Mouse (Mus musculus): ENCODE measurements at regions not wholly inside any gene's neighbourhood (a gene's known extent, or its start where the extent isn't known, plus 50 kb on each side); places are given as distances from the start of the nearest gene placed in this dataset.

DNA sequence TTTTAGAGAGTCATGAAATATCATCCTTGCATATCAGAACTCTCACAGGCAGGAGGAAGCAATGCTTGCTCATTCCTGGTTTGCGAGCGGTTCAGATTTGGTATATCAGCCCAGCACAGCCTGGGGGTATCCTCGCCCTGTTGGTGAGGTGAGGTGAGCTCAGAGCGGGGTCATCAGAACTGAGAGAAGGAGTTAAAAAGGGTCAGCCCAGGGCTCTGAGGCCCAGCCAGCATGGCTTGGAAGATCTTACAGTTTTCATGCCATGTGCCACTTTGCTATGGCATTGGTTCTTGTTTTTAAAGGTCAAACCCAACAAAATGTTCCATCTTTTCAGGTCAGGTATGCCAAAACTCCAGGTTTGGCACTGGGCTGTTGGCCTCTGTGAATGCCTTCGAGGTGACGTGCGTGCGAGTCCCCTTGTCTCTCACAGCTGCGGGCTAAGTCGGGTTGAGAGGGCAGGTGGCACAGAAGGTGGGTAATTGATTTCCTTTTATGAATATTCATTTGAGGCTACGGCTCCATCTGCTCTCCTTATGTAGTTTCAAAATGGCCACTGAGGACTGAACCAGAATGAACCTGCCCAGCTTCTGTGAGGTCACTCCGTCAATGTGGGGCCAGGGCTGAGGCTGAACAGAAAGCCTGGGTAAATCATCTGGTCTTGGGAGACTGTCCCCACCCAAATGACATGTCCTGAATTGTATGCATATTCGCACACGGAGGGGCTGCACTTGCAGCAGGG, 86.3 kb downstream of the Hhipl2 start:
- no peak for DNase-seq

- DNase-seq = no peak
Observed at GRCm38 (mm10) chr1:183507893-183508292, 89.9 kb downstream of the Hhipl2 start.

DNA sequence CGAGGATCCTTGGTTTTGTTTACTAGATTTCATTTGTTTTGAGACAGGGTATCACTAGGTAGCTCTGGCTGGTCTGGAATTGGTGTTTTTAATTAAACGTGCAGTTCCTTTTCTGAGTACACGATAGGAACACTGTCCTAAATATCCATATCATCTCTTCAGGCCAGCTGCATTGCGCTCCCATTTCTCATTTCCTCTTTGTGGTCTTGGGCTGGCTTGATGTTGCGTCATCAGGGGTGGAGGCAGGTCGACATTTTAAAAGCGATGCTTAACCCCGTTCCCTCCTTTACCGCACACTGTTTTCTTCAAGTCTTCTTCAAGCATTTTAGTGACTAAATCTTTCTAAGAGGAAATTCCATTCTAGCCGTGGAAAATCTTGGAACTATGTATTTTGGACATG, 92.7 kb downstream of the Hhipl2 start:
- no peak for DNase-seq

GRCm38 (mm10) chr1:183513876-183514275, 95.9 kb downstream of the Hhipl2 start:
- DNase-seq = no peak

DNA sequence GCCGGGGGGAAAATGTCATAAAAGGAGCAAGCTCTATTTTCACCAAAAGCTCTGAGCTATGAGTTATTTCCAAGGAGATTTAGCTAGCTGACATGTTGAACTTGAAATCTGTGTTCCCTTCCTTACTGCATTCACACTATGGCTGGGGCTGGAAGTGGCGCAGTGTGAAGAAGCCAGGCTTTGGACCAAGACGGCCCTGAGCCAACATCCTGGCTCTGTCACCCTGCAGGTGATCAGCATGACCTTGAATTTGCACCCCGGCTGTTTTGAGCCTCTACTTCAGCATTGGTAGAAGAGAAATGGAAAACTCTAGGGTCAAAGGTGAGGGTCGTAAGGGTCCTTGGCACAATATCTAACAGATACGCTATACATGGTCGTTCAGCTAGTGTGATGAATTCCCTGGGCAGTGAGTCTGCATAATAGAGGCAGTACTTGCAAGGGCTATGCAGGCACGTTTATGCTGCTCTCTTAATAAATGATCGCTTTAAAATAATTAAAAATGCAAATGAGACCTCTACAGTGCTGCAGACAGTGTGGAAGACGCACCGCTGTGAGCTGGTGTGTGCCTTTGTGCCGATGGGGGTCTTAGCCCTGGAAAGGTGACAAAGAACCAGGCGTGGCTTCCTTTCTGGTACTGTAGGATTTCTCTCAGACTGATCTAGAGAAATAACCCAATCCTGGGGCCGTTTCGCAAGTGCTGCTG, 96.4 kb downstream of the Hhipl2 start:
- DNase-seq = no peak

DNA sequence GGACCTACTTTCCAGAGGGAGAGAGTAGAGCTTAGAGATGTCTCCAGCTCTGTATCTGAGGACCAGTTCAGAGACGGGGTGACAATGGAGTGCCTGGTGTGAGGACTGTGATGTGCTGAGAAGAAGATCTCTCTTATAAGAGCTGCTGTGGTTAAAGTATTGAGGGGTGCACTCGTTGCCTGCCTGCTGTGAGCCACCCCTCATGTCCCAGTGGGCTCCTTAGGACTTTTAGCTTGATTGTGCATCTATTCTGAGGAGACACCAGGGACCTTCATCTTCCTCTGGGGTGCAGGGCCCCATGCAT, 96.9 kb downstream of the Hhipl2 start:
- no peak for DNase-seq

- no peak for DNase-seq
Observed at GRCm38 (mm10) chr1:183516167-183516566, 98.2 kb downstream of the Hhipl2 start.

DNA sequence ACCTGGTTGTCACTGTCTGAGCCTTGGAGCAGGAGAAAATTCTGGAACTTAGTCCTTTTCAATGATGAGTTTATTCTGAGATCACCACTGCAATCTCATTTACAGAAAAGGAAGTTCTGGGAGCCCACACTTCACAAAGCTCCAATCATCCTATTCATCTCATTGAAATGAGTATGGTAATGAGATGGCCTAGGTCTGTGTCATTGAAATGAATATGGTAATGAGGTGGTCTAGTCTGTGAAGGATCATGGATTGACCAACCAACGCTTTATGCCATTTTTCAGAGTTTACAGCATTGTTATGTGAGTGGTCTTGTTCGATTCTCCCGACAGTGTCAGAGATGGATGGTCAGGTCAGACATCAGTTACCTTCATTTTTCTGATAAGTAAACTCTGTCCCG, 99.2 kb downstream of the Hhipl2 start:
- DNase-seq = no peak

- no peak for DNase-seq
Observed at GRCm38 (mm10) chr1:183521569-183521968, 103.6 kb downstream of the Hhipl2 start.

GRCm38 (mm10) chr1:183533386-183533785, 115.4 kb downstream of the Hhipl2 start:
- no peak for DNase-seq

DNA sequence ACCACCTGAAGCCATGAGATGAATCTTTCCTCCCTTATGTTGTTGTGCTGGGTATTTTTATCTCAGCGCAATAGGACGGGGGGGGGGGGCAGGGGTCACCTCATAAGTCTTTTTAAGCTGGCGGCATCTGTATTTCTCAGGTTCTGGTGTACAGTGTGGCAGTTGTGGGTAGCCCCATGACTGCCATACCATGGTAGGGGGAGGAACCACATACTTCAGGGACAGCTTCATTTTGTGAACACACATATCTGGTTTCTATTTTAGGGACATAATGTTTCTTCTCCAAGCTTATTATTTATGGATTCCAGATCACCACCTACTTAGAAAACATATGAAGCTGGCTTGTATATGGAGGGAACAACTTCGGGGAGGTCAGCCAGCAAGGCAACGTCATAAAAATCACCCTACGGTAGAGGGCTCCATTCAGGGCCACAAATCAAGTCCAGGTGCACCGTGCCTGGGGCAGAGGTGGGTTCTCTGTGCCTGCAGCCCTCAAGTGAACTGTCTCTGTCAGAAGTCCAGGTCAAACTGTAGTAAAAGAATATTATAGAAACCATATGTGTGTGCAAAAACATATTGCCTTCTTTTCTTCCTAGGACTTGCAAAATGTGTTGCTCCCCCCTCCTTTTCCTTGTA, 130.9 kb downstream of the Hhipl2 start:
- DNase-seq = no peak

- DNase-seq = no peak
Observed at GRCm38 (mm10) chr1:183552617-183553016, 134.6 kb downstream of the Hhipl2 start.

GRCm38 (mm10) chr1:183553219-183553618, 135.2 kb downstream of the Hhipl2 start:
- DNase-seq = no peak

GRCm38 (mm10) chr1:183562853-183563252, 144.8 kb downstream of the Hhipl2 start:
- no peak for DNase-seq

DNA sequence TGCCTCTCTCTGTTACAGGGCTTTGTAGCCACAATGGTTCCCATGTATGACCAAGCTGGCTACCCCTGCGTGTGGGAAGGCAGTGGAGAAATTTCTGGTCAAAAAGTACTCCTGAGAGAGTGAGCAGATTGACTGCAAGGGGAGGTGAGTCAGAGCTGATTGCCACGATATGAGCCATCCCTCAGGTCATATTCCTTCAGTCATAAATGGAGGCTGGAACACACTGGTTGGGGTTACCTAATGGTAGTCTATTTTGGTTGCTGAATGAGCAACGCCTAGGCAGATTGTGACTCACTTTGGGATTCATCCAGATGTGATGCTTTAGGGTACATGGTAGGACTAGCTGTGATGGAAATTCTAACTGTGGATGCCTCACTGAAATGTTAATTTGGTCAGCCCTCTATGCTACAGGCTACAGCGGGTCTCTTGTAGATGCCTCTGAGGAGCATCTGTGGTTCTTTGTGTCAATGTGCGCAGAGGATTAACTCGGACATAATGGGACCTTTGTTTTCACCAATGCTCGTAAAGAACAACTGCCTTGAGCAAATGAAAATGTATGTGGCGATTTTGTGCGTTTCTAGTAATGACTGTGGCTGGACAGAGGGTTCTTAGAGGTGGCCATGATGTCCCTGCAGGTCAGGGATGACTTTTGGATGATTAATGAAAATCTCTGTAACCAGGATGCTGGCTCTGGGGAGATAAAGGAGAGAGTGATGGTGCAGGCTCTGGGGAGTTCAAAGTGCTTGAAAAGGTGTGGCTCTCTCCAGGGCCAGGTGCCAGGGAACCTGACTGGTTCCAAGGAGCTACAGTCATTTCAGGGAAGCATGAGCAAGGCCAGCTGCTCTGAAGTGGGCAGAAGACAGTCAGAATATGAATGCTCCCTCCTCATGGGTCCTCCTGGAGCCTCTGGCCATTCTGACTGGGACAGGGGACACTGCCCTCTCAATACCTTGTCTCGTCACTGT, 155.9 kb downstream of the Hhipl2 start:
- DNase-seq = no peak

DNA sequence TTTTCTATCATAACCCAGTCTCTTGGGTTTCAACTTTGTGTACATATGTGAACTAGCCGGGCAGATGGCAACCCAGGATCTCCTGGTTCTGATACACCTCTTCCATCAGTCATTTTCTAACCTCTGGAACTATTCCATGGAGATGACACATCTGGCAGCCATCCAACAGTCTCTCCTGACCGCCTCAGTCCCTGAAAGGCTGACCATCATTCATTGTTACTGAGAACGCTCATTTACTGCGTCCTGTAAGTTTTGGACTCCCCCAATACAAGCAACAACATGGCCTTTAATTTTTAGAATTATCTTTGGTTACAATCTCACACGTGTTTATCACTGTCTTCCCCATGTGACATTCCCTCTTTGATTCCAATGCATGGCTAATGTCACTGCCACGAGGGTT, 166.8 kb downstream of the Hhipl2 start:
- no peak for DNase-seq

- no peak for DNase-seq
Observed at GRCm38 (mm10) chr1:183586406-183586805, 168.4 kb downstream of the Hhipl2 start.

- DNase-seq = no peak
Observed at GRCm38 (mm10) chr1:183595306-183595705, 177.3 kb downstream of the Hhipl2 start.

DNA sequence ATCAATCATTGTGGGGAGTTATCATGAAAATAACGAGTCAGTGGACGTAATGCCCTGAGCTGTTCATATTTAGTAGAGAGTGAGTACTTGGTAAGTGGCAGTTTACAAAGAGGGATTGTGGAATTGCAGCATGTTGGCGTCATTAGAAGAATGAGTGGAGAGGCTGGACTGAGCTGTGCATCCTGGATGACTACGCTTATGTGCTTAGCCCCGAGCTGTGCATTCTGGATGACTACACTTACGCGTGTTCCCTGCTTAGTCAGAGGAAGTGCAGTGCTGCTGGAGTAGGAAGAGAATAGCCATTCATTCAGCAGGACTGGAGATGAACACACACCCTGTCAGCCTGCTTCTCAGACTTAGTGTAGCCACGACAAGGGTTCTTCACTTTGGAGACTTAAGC, 182.5 kb downstream of the Hhipl2 start:
- no peak for DNase-seq

DNA sequence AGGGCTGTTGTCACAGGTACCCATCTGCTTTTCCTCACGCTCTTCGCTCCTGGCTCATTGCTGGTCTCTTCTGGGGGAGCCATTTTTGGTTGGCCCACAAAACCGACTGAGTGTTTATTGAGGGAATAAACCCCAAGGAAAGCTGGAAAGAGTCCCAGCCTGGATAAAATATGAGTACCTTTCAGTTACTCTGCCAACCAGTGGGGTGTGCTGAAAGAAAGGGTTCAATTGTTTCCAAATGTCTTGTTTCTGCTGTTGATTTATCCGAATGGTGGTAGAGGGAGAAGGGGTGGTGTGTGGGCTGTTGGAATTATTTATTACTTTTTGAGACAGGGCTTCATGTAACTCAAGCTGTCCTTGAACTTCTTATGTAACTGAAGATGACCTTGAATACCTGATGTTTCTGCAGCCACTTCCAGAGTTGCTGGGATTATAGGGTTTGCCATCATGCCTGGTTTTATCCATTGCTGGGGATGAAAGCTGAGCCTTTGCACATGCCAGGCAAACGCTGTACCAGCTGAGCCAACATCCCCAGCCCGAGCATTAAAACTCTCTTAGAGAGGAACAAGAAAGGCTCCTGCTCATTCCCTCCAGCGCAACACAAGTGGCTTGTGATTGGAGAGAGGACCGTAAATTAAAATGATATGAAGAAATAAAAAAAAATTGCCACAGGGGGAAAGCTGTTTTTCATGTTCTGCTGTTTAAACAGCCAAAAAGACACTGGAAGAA, 194.1 kb downstream of the Hhipl2 start:
- no peak for DNase-seq

DNA sequence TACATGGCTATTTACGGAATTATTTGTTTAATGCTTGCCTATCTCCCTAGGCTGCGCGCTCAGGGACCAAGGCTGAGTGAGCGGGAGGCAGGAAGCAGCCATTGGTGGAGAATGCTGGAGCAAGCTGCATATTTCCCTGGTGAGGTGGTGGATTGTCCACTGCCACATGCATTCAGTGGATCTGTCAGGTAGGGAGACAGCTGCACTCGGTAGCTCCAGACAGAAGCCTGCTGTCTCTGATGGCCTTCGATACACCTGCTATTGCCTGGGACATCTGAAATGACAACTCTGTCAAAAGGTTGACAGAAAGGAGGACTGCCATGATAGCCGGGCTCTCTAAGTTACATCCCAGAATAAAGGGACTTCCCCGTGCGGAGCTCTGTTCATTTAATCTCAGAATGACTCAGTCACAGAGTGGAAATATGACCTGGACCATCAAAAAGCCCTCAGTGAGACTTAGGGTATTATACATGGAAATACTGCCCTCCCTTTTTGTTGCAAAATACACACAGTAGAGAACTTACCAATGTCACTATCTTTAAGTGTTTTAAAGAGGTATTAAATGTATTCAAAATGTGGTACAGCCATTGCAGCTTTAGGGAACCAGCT, 201.5 kb downstream of the Hhipl2 start:
- DNase-seq = no peak

GRCm38 (mm10) chr1:183622341-183622740, 204.3 kb downstream of the Hhipl2 start:
- DNase-seq = no peak
